Mouse (Mus musculus) liver, adult 2 months (tissue): ENCODE data around the gene Xrcc4.

ENCODE experiments used
- CTCF ChIP-seq: fragments of 200-500 bp; IDR thresholded peaks from 2 replicates; pipeline ENCODE4 v1.5.1; 2011; ENCODE audit warnings: low read depth, low read length, control low read depth
- POLR2A ChIP-seq: fragments of 200-500 bp; IDR thresholded peaks from 2 replicates; pipeline ENCODE4 v1.6.1; 2011; ENCODE audit warnings: low read length, control low read depth; ENCODE audit not compliant: insufficient read depth; ENCODE audit errors: extremely low read depth

- no peak for TF ChIP-seq CTCF
- no peak for TF ChIP-seq POLR2A
Measured at GRCm38 (mm10) chr13:89997531-89997930, 91.9 kb downstream of the Xrcc4 start.
